Mouse (Mus musculus): Measurements from ENCODE around the gene Cyb561. TPM values are rescaled to one million over a fixed set of nuclear protein-coding genes. Genes with fewer than 3 reads are reported as not detected.

Cyb561 gene
- polyA plus RNA-seq, 1 experiment from 2014 or later = 3.4 TPM

- ATAC-seq (replicated peaks; ENCODE audit: low FRiP score) = peak; percentile 53; the same call in 1 of the 2 replicates
- no peak for DNase-seq (ENCODE audit: low spot score)
- Histone ChIP-seq H3K4me1 (replicated peaks; ENCODE audit: control insufficient read depth, insufficient read depth, low read length) (peaks cover 19% of the 10 kb centered on the region), H3K27me3 (replicated peaks; ENCODE audit: control insufficient read depth, insufficient read depth, low read length) (peaks cover 22% of the 10 kb centered on the region), H3K9ac (ENCODE audit: low read depth, low read length) (no peak overlapping the region), H3K36me3 (ENCODE audit: control insufficient read depth, insufficient read depth, low read length) (no peaks in the 10 kb centered on the region), H3K9me3 (ENCODE audit: control insufficient read depth, low read length) (no peaks in the 10 kb centered on the region), H3K27ac (ENCODE audit: low read depth, low read length) (no peak overlapping the region), H3K4me3 (ENCODE audit: low read depth, low read length) (no peak overlapping the region), H3K4me2 (no peak overlapping the region)
- WGBS = 22% methylated on average over 11 of the region's 11 CpGs
These were observed 6.4 kb downstream of the Cyb561 start for GRCm38 (mm10) chr11:105946694-105947154.

DNA sequence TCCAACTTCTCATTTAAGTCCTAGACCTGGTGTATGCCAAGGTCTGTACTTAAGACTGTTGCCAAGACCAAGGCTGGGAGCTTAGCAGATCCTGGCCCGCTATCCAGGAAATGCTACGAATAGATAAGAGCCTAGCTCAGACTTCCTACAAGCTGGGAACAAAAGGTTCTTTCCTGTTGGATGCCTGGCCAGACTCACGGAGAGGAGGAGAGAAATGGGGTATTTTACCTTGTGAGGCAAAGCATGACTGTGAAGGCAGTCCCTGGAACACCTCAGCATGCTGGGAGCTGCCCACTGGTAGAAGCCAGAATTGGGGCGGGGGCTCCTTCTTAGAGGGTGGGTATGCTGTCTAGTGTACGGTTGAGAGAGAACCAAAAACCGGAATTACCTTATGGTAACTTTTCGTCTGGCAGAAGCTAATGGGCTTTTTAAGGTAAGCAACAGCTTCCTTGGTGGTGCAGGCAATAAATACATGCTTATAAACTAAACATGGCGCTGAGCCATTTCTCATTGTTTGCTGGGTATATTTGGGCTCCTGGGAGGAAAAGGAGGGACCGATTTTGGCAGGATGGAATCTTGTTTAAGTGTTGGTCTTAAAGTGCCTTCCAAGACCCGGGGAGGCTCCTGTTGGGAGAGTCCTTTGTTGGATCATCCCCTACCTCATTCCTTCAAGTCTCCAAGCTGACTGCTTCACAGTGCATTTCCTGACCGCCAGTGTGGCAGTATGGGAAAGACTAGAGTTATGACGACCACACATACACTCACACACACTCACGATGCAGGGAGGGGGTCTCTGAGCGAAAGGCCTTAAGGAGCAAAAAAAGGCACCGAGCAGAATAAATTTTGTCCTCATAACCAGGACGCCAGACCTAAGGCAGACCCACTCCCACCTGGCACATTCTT lies 8.1 kb downstream of the Cyb561 start:
- DNase-seq (ENCODE audit: low spot score) = no peak
- peak overlapping the region; percentile 64 for H3K4me3 ChIP-seq (ENCODE audit: low read depth, low read length)
- H3K27ac ChIP-seq (ENCODE audit: low read depth, low read length) = no peak overlapping the region
- 69% methylated on average over 16 of the region's 16 CpGs for WGBS
- no peaks in the 10 kb centered on the region for H3K36me3 ChIP-seq (ENCODE audit: control insufficient read depth, insufficient read depth, low read length)
- H3K4me2 ChIP-seq = peak overlapping the region; percentile 99
- H3K9me3 ChIP-seq (ENCODE audit: control insufficient read depth, low read length) = no peaks in the 10 kb centered on the region
- no peak for ATAC-seq (replicated peaks; ENCODE audit: low FRiP score)
- H3K27me3 ChIP-seq (replicated peaks; ENCODE audit: control insufficient read depth, insufficient read depth, low read length) = peaks cover 27% of the 10 kb centered on the region
- peak overlapping the region; percentile 64; the same call in 1 of the 2 replicates for H3K9ac ChIP-seq (ENCODE audit: low read depth, low read length)
- H3K4me1 ChIP-seq (replicated peaks; ENCODE audit: control insufficient read depth, insufficient read depth, low read length) = peaks cover 19% of the 10 kb centered on the region

DNA sequence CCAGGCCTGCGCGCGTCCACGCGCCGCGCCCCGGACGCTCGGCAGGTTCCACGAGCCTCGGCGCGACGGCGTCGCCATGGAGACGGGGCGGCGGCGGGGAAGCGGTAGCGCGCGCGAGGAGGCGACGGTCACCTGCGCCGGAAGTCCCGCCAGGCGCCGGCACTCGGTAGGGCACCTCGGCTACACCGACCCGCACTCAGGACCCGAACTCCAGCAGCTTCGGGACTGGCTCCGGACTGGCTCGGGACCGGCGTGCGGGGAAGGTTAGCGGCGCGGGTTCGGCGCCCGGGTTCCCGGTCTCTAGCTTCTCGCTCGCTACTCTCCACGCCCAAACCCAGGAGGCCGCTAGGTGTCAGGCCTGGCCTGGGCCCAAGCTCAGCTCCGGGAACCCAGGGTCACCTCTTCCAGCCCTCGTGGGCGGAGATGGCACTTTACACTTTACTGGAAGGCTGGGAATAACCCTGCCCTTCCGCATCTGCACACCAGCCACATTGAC lies 9.0 kb downstream of the Cyb561 start:
- WGBS = under 1% methylated on average over 59 of the region's 59 CpGs
- Histone ChIP-seq H3K36me3 (ENCODE audit: control insufficient read depth, insufficient read depth, low read length) (no peaks in the 10 kb centered on the region), H3K27me3 (replicated peaks; ENCODE audit: control insufficient read depth, insufficient read depth, low read length) (peaks cover 27% of the 10 kb centered on the region), H3K9me3 (ENCODE audit: control insufficient read depth, low read length) (no peaks in the 10 kb centered on the region), H3K4me2 (peak overlapping the region; percentile 99), H3K27ac (ENCODE audit: low read depth, low read length) (no peak overlapping the region), H3K4me3 (ENCODE audit: low read depth, low read length) (peak overlapping the region; percentile 64), H3K4me1 (replicated peaks; ENCODE audit: control insufficient read depth, insufficient read depth, low read length) (peaks cover 19% of the 10 kb centered on the region), H3K9ac (ENCODE audit: low read depth, low read length) (peak overlapping the region; percentile 64)
- DNase-seq (ENCODE audit: low spot score) = peak; percentile 78
- ATAC-seq (replicated peaks; ENCODE audit: low FRiP score) = peak; percentile 72

DNA sequence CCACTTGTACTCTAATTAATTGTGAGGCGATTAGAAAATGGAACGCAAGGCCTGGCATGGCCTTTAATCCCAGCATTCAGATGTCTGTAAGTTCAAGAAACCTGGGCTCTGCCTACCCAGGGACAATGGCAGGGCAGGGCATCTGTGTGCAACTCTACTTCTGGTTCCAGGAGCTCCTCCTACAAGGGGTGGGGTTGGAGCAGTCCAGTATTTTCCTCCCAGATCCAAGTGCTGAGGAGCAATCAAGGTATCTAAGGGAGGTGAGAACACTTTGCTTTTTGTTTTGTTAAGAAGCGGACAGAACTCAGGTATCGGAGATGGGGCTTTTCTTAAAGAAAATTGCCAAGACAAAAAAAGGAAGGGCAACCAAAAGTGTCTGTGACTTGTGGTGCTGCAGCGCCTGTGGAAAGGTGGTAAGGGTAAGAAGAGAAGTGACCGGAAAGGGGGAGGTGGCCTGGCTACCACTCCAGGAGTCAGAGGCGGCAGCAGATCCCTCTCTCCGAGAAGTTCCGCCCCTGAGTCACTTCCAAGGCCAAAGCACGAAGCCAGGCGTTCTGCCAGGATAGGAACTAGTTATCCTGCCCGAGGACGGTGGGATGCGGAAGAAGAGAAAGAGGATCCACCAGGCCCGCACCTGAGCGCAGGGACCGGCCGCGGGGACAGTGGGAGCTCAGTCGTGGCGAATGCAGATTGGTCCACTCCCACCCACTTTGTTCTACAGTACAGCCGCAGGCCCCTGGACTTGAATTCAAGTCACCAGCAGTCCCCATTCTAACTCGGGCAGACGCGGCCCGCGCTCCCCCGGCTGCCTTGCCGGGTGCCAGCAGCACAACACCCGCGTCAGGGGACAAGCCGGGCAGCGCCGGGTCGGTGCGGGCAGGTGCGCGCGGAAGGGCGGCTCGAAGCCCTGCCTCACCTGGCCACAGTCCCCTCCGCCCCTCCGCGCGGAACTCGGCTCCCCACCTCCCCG lies 9.7 kb downstream of the Cyb561 start:
- 6% methylated on average over 47 of the region's 47 CpGs for WGBS
- ATAC-seq (replicated peaks; ENCODE audit: low FRiP score) = no peak

DNA sequence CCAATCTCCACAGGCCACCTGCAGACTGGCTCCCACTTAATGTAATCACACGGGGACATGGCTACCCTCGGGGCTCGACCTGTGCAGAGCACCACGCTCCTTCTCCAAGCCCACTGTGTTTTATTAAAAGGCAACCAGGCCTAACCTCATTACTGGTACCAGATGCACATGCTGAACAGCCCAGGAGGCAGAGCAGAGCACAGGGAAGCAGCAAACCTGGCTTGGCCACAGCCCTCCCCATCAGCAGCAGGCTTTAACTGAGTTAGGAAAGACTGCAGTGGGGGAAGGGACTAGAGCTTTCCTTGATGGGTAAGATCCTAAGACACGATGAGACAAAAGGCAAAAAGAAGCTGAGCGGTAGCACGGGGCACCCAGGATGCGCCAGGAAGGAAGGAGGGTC lies 11.2 kb downstream of the Cyb561 start:
- WGBS = 65% methylated on average over 8 of the region's 8 CpGs

More for the DNA sequence above, 9.7 kb downstream of the Cyb561 start:
- H3K27ac ChIP-seq (ENCODE audit: low read depth, low read length) = no peak overlapping the region
- DNase-seq (ENCODE audit: low spot score) = peak; percentile 53
- H3K27me3 ChIP-seq (replicated peaks; ENCODE audit: control insufficient read depth, insufficient read depth, low read length) = peaks cover 25% of the 10 kb centered on the region
- peak overlapping the region; percentile 64 for H3K9ac ChIP-seq (ENCODE audit: low read depth, low read length)
- H3K9me3 ChIP-seq (ENCODE audit: control insufficient read depth, low read length) = no peaks in the 10 kb centered on the region
- H3K36me3 ChIP-seq (ENCODE audit: control insufficient read depth, insufficient read depth, low read length) = no peaks in the 10 kb centered on the region
- H3K4me3 ChIP-seq (ENCODE audit: low read depth, low read length) = peak overlapping the region; percentile 64
- peak overlapping the region; percentile 99 for H3K4me2 ChIP-seq
- peaks cover 19% of the 10 kb centered on the region for H3K4me1 ChIP-seq (replicated peaks; ENCODE audit: control insufficient read depth, insufficient read depth, low read length)

DNA sequence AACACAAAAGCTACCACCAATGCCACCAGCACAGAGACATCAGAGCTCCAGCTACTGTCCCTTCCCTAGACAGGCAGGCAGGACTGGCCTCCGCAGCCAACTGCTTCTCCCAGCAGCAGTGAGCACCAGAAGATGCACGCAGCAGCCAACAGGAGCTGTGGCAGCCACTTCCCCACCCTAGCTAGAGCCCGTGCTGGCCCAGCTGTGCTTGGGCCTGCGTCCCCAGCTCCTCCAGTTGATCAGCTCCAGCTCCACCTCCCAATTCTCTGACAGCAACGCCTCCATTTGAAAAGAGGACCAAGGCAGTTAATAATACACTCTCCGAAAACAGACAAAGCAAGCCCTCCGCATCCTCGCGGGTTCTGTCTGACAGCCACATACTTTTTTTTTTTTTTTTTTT lies 14.4 kb downstream of the Cyb561 start:
- DNase-seq (ENCODE audit: low spot score) (no peak), ATAC-seq (replicated peaks; ENCODE audit: low FRiP score) (no peak)
- WGBS = 62% methylated on average over 9 of the region's 9 CpGs
- H3K9me3 ChIP-seq (ENCODE audit: control insufficient read depth, low read length) = no peaks in the 10 kb centered on the region
- H3K36me3 ChIP-seq (ENCODE audit: control insufficient read depth, insufficient read depth, low read length) = no peaks in the 10 kb centered on the region
- H3K9ac ChIP-seq (ENCODE audit: low read depth, low read length) = no peak overlapping the region
- H3K4me1 ChIP-seq (replicated peaks; ENCODE audit: control insufficient read depth, insufficient read depth, low read length) = peaks cover 5% of the 10 kb centered on the region; the same call in 1 of the 2 replicates
- no peak overlapping the region for H3K27ac ChIP-seq (ENCODE audit: low read depth, low read length)
- H3K27me3 ChIP-seq (replicated peaks; ENCODE audit: control insufficient read depth, insufficient read depth, low read length) = peaks cover 20% of the 10 kb centered on the region
- no peak overlapping the region for H3K4me2 ChIP-seq
- H3K4me3 ChIP-seq (ENCODE audit: low read depth, low read length) = no peak overlapping the region

More for the DNA sequence above, 11.2 kb downstream of the Cyb561 start:
- DNase-seq (ENCODE audit: low spot score) = no peak
- Histone ChIP-seq H3K27ac (ENCODE audit: low read depth, low read length) (no peak overlapping the region), H3K4me2 (no peak overlapping the region), H3K4me1 (replicated peaks; ENCODE audit: control insufficient read depth, insufficient read depth, low read length) (peaks cover 19% of the 10 kb centered on the region), H3K4me3 (ENCODE audit: low read depth, low read length) (no peak overlapping the region), H3K36me3 (ENCODE audit: control insufficient read depth, insufficient read depth, low read length) (no peaks in the 10 kb centered on the region), H3K27me3 (replicated peaks; ENCODE audit: control insufficient read depth, insufficient read depth, low read length) (peaks cover 24% of the 10 kb centered on the region), H3K9ac (ENCODE audit: low read depth, low read length) (no peak overlapping the region), H3K9me3 (ENCODE audit: control insufficient read depth, low read length) (no peaks in the 10 kb centered on the region)
- ATAC-seq (replicated peaks; ENCODE audit: low FRiP score) = no peak

- 87% methylated on average over 3 of the region's 3 CpGs for WGBS
- no peaks in the 10 kb centered on the region for H3K4me1 ChIP-seq (replicated peaks; ENCODE audit: control insufficient read depth, insufficient read depth, low read length)
- ATAC-seq (replicated peaks; ENCODE audit: low FRiP score) = no peak
- H3K4me2 ChIP-seq = no peak overlapping the region
- peaks cover 5% of the 10 kb centered on the region for H3K27me3 ChIP-seq (replicated peaks; ENCODE audit: control insufficient read depth, insufficient read depth, low read length)
- H3K9me3 ChIP-seq (ENCODE audit: control insufficient read depth, low read length) = no peaks in the 10 kb centered on the region
- no peak overlapping the region for H3K4me3 ChIP-seq (ENCODE audit: low read depth, low read length)
- DNase-seq (ENCODE audit: low spot score) = no peak
- no peaks in the 10 kb centered on the region for H3K36me3 ChIP-seq (ENCODE audit: control insufficient read depth, insufficient read depth, low read length)
- H3K9ac ChIP-seq (ENCODE audit: low read depth, low read length) = no peak overlapping the region
- H3K27ac ChIP-seq (ENCODE audit: low read depth, low read length) = no peak overlapping the region
These were observed 16.2 kb downstream of the Cyb561 start for GRCm38 (mm10) chr11:105936974-105937373.

DNA sequence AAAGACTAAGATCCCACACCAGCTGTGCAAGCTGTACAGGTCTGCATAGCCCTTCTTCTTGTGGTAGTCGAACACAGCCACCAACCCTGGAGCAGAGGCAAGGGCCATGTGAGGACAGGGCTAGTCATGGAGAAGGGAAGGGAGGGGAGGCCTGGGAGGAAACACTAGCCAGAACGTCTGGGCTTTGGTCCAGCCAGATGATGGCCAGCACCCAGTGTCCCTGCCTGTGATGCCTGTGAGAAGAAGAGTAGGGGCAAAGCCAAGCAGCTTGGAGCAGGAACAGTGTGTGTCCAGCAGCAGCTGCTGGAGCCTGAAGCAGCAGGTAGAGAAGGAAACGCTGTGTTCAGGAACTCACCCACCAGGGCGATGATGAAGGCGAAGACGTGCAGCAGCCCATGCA lies 16.9 kb downstream of the Cyb561 start:
- no peak overlapping the region for H3K9ac ChIP-seq (ENCODE audit: low read depth, low read length)
- H3K9me3 ChIP-seq (ENCODE audit: control insufficient read depth, low read length) = no peaks in the 10 kb centered on the region
- H3K4me1 ChIP-seq (replicated peaks; ENCODE audit: control insufficient read depth, insufficient read depth, low read length) = no peaks in the 10 kb centered on the region
- no peak overlapping the region for H3K4me2 ChIP-seq
- DNase-seq (ENCODE audit: low spot score) (no peak), ATAC-seq (replicated peaks; ENCODE audit: low FRiP score) (no peak)
- peaks cover under 1% of the 10 kb centered on the region for H3K27me3 ChIP-seq (replicated peaks; ENCODE audit: control insufficient read depth, insufficient read depth, low read length)
- H3K4me3 ChIP-seq (ENCODE audit: low read depth, low read length) = no peak overlapping the region
- WGBS = 84% methylated on average over 6 of the region's 6 CpGs
- no peak overlapping the region for H3K27ac ChIP-seq (ENCODE audit: low read depth, low read length)
- H3K36me3 ChIP-seq (ENCODE audit: control insufficient read depth, insufficient read depth, low read length) = no peaks in the 10 kb centered on the region
